Mouse (Mus musculus): Measurements from ENCODE around the gene Coq9.
A peak's percentile ranks its signal among the peaks of the same experiment; 100 is the strongest.

The Coq9 gene

DNA sequence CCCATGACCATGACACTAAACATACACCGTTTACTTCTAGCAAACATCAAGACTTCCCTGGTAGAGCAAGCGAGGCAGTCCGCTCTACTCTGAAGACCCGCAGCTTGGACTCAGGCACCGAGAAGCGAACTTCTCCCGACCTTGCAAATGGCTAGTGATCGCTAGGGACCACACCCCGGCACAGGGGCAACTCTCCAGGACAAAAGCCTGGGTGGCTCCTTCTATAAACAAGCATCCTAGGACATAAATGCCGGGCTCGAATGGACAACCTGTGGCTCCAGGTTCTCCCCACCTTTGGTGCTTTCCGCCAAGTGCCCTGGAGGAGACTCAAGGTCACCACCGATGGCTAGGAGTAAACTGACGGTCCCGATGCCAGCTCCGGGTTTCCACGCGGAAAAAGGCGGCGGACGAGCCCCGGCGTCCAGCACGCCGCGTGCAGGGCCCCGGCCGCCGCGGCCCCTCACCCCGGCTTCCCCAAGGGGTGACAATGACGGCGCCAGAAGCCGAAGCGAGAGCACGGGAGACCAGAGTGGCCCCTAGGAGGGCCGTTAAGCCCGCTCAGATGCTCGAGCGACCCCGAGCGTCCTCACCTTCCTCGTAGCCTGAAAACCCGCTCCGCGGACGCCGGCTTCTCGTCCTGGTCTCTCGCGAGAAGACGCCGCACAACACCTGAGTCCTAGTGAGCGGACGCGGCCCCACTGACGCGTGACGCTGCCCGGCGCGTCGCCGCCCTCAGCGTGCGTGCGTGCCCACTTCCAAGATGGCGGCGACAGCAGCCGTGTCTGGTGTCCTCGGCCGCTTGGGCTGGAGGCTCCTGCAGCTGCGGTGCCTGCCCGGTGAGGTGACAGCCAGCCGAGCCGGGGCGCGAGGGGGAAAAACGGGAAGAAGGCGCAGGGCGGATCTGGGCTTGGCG is at the start of gene Coq9, which contains the start of gene Ciapin1:
Coq9 (plus strand) TSS at position 660 of the 913 bp plus-strand sequence.
Ciapin1 (minus strand) TSS at position 697 of the 913 bp plus-strand sequence.
- DNase-seq (ENCODE audit: low read depth, low spot score) = peak; percentile 89

DNA sequence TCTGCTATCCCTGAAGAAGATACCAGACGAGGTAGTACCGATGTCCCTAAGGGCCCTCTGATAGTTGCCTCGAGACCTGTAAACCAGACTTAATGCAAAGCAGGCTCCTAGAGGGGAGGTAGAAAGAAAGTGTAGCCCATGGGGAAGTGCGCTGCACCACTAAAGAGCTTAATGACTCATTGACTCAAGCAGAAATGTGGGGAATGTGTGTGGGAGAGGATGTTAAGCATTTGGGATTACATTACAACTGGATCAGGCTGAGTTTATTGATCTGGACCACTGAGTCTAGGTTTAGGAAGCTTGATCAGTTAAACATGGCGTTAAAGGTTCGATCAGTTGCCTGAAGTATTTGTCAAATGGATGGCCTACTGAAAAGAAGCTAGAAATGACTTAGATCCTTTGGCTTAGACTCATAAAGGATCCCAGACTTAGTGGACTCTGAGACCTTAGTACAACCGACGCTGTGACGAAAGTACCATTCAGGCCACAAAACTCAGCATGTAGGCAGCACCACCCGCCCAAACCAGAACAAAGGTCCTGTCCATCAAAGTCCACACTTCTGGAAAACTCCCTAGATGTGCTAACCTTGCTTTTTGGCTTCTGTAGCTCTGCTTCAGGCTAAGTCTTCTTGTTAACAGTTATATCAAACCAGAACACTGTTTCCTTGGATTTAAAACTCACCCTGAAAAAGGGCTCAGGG is 48.7 kb upstream of the Coq9 start:
- no peak for DNase-seq (ENCODE audit: low read depth, low spot score)

DNA sequence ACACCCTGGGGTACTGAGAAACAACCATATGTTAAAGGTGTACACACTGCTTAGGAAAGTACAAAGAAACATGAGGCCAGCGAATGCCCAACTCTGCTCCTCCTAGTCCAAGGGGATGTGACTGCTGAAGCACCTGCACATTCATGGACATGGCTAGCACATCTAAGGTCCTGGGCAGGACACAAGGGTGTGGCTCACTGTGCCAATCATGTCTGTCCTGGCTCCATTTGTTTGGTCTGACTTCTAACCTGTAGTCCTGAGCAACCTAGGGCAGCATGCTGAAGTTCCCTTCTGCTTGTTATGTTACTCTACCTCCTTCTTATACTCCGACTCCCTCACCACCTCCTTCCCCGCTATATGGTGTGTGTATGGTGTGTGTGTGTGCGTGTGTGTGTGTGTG is 43.8 kb upstream of the Coq9 start:
- no peak for DNase-seq (ENCODE audit: low read depth, low spot score)

DNA sequence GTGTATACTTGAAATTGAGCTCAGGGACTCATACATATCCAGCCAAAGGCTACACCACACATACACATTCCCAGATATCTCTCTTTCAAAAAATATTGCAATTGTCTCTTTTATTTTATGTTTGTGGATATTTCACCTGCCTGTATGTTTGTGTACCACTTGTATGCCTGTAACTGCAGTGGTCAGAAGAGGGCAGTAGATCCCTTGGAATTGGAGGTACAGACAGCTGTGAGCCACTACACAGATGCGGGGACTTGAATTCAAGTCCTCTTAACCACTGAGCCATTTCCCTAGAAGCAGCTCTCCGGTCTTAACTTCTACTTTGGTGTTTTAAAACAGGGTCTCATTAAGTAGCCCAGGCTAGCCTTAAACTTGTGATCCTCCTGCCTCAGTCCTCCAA is 43.3 kb upstream of the Coq9 start:
- no peak for DNase-seq (ENCODE audit: low read depth, low spot score)

DNA sequence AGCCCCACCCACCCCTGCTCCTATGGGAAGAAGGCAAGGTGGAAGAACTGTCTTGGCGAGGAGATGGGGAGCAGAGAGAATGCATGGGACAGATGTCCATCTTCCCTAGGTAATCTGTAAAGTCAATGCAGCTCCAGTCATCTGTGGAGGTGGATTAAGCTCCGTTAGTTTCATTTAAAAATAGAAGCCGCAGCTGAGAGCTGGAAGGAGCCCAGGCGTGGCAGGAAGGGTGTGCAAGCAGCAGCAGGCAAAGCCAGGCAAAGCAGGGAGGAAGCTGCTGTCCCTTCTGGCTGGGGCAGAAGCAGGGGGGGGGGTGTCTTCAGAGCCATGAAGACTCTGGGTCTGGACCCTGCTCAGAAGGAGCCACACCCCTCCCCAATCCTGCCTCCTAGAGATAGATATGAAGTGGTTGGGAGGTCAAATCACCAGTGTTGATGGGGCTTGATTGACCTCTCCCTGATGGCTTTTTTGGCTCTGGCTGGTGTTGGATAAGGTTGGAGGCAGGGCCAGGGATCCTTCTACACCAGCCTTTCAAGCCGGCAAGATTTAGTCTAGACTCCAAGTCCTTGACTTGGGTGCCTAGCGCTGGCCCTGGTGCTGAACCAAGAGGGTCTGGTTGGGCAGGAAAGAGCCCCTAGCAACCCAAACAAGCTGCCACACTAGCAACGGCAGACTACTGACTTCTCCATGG is 37.7 kb upstream of the Coq9 start:
- no peak for DNase-seq (ENCODE audit: low read depth, low spot score)

DNA sequence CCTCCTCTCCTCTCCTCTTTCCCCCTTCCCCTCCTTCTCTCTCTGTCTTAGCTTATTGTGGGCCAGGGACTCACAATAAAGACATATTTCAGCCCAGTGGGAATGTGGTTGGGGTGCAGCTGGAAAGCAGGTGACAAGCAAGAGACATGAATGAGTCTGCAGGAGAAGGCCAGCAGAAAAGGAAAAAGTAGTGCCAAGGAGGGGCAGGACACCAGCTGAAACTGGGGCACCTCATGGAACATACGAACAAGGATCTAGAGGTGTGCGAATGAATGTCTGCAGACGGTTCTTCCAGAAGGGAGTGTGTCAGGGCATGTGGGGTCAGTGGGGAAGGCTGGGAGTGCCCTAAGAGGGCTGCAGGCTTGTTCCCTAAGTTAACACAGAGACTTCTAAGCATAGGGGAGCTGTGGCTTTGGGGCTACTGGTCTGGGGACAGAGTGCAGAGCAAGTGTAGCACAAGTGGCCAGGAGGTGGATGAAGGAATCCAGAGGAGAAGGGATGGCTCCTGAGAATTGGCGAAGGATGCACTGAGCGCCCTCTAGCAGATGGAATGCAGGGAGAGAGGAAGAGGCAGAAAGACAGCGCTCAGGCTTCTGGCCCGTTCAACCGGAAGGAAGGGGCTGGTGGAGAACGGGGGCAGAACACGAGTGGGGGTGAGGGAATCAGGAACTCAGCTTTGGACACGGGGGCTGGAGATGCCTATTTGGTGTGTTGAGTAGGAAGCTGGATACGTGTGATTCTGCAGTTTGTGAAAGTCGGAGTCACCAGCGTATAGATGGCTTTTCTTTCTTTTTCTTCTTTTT is 36.6 kb upstream of the Coq9 start:
- no peak for DNase-seq (ENCODE audit: low read depth, low spot score)

DNA sequence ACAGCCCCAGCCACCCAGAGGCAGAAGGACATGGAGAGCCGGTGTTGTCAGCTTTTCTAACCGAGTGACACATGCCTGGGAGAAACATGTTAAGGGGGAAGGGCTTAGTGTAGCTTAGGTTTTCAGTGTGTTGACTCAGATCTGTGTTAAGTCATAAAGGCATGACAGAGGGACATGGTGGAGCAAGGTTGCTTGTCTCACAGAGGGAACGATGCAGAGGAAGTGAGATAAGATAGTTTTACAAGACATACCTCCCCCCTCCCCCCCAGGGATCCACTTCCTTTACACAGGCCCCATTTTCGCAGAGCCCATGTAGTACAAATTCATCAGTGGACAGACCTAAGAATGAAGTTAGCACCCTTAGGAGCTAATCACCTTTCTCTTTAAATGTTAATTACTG is 35.7 kb upstream of the Coq9 start:
- DNase-seq (ENCODE audit: low read depth, low spot score) = no peak

DNA sequence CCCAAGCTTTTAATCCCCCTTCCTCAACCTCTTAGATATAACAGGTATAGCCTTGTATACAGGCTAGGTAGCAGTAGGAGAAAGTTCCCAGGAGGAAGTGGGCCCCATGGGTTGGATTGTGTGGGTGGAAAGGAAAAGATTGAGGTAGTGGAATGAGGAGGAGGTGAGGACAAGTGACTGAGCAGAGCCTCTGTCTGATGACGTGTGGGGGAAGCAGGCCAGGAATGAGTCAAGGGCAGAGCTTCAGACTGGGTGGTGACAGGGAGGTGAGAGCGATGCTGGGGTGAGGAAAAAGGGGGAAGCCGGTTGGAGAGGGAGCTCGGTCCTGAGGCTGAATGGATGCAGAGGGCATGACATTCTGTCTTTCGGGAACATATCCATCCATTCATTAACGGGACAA is 34.6 kb upstream of the Coq9 start:
- DNase-seq (ENCODE audit: low read depth, low spot score) = no peak

DNA sequence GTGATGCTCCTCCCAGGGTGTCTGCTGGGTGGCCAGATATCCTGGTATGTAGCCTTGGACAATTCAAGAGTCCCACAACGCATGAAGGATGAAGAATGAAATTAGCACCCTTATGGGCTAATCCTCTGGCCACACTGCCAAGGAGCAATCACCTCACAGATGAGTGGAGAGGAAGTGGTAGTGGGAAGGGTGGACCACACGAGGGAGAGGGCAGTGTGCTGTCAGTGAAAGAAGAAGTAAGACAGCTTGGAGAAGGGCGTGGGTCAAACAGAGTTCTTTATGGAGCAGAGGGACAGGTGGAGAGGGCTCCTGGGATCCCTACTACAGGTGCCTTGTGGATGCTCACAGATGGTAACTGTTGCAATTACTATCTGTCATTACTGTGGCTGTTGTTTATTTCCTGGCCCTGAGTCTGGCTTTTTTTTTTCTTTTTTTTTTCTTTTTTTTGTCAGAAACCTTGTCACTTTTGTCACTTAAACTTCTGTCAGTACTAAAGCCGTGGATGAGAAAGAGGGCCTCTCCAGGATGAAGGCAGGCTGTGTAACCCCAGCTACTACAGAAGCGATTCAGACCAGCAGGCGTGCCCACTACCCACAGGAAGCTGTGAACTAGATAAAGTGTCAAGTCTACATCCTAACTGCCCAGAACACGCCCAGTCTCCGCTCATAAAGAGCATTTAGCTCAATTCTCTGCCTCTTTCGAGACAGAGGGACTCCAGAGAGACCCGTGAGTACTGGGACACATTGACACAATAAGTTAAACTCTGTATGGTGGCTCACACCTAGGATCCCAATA is 33.4 kb upstream of the Coq9 start:
- no peak for DNase-seq (ENCODE audit: low read depth, low spot score)

DNA sequence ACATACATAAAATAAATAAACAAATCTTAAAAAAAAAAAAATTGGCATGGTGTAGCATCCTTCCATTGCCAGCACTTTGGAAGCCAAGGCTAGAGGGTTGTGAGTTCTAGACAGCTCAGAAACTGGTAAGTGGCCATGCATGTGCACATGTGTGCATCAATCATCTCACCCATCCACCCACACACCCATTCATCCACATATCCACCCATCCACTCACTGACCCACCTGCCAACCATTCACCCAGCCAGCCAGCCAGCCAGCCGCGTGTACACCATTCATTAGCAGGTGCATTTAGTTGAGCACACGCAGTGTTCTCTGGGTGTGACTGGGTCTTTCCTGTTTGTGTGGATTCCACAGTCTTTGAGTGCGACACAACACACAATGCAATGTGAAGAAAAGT is 32.3 kb upstream of the Coq9 start:
- no peak for DNase-seq (ENCODE audit: low read depth, low spot score)

DNA sequence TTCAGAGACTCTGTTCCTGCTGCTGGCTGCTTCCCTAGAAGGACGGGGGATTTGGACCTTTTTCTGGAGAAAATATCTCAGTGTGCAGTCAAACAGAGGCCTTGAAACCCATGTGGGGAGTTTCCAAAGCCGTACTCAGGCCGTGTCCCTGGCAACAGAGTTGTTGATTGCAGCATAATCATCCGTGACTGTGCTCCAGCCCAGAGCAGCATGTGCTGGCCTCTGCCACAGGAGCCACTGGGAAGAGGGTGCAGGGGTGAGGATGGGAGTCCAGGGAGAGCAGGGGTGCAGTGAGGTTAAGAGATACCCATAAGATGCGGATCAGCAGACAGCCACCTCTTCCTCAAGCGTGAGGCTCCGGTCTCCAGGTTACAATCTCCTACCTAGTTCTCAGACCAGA is 30.6 kb upstream of the Coq9 start:
- no peak for DNase-seq (ENCODE audit: low read depth, low spot score)

DNA sequence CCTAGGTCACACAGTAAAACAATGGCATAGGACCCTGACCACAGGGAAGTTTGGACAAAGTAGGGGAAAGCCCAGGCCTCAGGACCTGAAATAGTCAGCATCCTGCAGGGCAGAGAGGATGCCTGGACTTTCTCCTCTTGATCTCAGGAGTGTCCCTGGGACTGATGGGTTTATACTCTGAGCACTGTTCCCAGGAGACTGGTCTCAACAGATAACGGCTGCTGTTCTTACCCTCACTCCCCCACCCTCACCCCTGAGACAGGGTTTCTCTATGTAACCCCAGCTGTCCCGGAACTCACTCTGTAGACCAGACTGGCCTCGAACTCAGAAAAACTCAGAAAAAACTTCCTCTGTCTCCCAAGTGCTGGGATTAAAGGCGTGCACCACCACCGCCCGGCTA is 29.7 kb upstream of the Coq9 start:
- no peak for DNase-seq (ENCODE audit: low read depth, low spot score)

DNA sequence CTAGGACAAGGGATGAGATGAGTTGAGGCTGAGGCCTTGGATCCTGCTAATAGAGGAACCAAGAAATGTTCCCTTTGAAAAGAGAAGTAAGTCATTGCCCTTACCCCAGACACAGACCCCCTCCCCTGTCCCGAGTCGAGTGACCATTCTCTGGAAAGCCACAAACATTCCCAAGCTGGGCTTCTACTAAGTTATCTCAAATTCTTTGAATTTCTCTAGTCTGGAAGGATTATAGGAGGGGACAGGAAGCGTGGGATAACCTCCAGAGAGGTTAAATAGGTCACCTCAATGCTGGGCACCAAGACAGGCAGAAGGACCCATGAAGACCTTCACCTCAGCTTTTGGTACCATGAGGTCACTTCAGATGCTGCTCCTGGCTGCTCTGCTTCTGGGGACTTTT is 28.0 kb upstream of the Coq9 start, which contains the start of gene Ccl17:
Ccl17 (plus strand) TSS at position 301 of the 400 bp plus-strand sequence.
- no peak for DNase-seq (ENCODE audit: low read depth, low spot score)

DNA sequence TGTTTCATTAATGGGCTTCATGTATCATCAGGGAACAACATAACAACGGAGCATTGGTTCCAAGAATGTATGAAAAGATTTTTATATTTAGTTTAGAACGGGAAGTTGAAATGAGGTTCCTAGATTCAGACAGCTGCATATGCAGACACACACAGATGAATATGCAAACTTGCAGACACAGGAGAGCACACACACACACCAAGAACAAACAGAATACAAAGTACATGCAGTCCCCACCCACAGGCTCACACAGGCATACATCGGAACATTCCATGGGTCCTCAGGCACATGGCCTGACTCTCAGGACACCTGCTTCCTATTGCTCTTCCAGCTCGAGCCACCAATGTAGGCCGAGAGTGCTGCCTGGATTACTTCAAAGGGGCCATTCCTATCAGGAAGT is 27.3 kb upstream of the Coq9 start:
- no peak for DNase-seq (ENCODE audit: low read depth, low spot score)

DNA sequence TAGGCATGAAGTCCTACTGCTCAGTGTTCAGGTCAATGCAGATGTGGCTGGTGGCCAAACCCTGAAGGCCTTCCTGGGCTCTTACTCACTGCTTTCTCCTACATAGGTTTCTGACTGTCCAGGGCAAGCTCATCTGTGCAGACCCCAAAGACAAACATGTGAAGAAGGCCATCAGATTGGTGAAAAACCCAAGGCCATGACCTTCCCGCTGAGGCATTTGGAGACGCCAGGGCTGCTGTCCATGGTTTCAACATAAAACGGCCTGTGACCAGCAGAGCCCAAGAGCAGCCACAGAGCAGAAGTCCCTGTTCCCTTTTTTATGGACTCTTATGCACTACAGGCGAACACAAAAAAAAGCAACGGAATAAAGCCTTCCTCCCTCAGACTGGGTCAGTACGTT is 26.5 kb upstream of the Coq9 start:
- DNase-seq (ENCODE audit: low read depth, low spot score) = no peak

DNA sequence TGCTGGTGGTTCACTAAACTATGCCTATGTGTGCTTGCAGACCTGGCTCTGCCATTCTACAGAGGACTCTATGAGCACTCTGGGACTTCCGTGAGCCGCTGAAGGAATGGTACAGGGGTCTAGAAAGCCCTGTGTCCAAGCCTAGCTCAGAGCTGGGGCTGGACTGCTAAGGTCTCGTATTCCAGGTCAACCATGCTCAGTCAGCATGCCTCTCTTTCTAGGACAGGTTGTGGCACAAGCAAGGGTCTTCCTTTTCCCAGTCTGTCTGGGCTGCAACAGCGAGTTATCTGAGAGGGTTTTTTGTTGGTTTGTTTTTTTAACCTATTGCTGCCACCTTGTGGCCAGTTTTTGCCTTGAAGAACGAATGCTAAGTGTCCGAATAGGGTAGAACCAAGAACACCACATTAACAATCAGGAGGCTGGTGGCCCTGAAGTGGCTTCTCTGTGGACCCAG is 25.4 kb upstream of the Coq9 start:
- DNase-seq (ENCODE audit: low read depth, low spot score) = peak; percentile 76

DNA sequence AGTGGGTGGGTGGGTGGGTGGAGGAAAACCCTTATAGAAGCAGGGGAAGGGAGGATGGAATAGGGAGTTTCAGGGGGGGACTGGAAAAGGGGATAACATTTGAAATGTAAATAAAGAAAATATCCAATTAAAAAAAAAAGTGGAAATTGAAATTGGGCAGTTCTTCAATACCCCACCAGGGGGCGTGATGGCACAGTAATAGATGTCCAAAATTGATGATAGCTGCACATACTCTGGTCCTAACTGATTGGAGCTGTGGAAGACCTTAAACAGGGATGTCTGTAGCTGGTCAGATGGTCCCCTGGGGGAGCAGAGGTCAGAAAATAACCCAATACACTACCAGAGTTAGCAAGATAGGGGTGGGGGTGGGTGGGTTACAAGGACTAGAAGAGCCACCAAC is 23.6 kb upstream of the Coq9 start:
- no peak for DNase-seq (ENCODE audit: low read depth, low spot score)

DNA sequence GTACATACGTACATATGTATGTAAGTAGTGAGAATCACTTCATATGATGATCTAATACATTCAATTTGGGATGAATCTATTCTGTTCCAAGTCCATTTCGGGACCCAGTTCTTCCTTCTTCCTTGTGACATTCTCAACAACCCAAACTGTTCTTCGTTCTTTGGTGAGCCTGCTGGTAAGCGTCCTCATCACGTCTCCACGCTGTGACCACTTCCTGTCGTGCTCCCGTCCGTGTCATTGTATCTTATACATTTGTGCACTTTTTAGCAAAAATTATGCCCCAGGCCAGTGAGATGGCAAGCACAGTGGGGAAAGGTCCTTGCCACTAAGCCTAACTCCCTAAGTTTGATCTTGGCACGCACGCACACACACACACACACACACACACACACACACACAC is 20.2 kb upstream of the Coq9 start:
- DNase-seq (ENCODE audit: low read depth, low spot score) = no peak

DNA sequence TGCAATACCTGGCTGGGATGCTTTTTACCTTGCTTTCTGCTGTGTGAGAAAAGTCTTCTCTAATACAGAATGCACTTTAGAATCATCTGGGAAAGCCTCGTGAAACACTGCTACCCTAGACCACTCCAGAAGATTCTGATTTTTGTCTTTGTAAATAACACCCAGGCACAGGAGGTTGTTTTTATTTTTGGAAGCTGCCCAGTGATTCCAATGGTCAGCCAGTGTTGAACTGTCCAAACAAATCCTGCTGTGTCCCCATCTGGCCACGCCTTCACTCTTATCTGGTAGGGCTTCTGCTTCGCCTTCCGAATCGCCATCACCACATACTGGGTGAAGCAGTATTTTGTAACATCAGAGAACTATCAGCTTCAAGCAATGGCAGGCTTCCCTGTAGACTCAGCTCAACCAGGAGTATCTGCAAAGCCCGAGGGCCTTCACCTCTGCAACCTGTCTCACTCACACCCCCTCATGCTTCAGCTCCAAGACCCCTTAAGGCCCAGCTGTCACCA is 18.4 kb upstream of the Coq9 start:
- DNase-seq (ENCODE audit: low read depth, low spot score) = no peak

DNA sequence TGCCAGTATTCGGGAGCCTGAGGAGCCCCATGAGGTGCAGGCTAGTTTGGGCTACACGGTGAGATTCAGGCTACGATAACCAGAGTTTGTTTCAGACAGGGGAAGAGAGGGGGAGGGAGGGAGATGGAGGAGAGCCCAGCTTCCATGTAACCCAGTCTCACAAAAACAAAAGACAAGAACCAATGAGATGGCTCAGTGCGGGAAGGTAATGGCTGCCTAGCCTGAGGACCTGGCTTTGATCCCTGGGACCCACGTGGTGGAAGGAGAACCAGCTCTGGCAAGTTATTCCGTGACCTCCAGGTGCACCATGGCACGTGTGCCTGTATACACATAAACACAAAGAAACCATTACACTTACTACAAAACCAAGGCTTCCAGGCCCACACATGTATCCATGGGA is 17.6 kb upstream of the Coq9 start:
- DNase-seq (ENCODE audit: low read depth, low spot score) = no peak
